Mouse (Mus musculus): Measurements from ENCODE around the gene Zcrb1. TPM values are rescaled to one million over a fixed set of nuclear protein-coding genes. Genes with fewer than 3 reads are reported as not detected.

Gene Zcrb1
- 125 and 132 TPM in 2 replicates for polyA plus RNA-seq (2015; fragmentation: Nextera tagmentation; extraction: Ambion mirVana)

GRCm38 (mm10) chr15:93397826-93398698, at the start of gene Zcrb1, which contains the start of gene Pphln1:
Gene Zcrb1 (minus strand): TSS chr15:93398334.
Gene Pphln1 (plus strand): TSS chr15:93398350.
- DNase-seq (ENCODE audit: low spot score): peak; percentile 93

GRCm38 (mm10) chr15:93443676-93444075, 45.5 kb upstream of the Zcrb1 start:
- DNase-seq (ENCODE audit: low spot score): peak; percentile 25

DNA sequence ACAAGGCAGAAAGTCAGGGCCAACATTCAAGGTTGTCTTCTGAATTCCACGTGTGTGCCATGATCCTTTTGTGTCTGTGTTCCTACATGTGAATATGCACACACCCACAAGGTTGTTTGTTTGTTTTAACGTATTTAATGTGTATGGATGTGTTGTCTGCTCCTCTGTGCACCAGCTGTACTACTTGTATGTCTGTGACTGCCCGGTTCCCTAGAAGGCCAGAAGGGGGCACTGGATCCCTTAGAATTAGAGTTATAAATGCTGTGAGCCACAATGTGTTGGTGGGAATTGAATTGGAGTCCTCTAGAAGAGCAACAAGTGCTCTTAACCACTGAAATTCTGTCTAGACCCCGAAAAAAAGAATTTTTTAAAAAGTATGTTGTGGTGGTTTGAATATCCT, 44.1 kb upstream of the Zcrb1 start:
- DNase-seq (ENCODE audit: low spot score): no peak

DNA sequence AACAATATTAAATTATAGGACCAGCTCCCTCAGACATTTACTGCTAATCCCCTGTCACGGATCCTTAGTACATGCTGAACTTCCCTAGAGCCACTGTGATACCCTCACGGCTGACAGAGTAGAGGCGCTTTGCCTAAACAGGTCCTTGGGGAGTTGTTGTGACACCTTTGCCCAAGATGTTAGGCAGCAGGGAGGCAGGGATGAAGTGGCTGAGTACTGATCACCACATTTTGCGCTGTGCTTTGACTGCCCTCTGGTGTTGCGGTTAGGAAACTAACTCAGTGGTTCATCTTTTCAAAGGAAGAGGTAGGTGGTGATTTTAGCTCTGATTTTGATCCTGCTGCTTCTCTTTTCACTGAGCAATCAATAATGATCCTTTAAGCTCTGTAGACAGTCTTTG, 40.5 kb upstream of the Zcrb1 start:
- peak; percentile 62 for DNase-seq (ENCODE audit: low spot score)

DNA sequence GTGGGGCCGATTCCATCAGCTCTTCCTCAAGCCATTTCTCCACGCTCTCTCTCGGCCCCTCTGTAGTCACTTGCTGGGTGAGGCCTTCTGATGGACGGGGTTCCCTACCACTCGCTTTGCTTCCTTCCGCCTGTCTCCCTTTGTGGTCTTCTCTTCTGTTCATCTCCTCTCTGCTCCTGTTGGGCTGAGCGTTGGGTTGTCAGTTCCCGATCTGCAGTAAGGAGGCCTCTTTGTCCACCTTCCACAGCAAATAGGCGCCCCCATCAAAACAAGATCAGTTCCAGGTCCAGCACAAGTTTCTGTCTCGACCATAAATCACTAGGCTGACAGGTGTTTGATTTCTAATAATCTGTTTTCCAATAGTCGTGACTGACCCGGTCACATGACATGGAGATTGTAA, 37.9 kb upstream of the Zcrb1 start:
- no peak for DNase-seq (ENCODE audit: low spot score)

DNA sequence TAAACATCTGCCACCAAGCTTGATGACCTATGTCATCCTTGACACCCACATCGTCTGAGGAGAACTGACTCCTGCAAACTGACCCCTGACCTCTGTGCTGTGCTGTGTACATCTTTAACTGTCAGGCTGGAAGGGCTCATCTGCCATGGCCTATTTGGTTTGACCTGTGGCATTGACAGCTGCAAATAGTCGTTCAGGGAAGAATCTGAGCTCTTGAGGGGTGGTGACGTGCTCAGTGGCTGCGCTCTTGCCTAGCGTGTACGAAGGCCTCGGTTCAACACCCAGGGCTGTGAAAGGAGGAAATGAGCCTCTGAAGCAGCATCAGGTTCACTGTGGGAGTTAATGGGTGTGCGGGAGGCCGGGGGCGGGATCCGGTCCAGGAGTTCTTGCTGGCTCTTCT, 35.7 kb upstream of the Zcrb1 start:
- DNase-seq (ENCODE audit: low spot score): no peak

GRCm38 (mm10) chr15:93422537-93422936, 24.4 kb upstream of the Zcrb1 start:
- peak; percentile 11 for DNase-seq (ENCODE audit: low spot score)

DNA sequence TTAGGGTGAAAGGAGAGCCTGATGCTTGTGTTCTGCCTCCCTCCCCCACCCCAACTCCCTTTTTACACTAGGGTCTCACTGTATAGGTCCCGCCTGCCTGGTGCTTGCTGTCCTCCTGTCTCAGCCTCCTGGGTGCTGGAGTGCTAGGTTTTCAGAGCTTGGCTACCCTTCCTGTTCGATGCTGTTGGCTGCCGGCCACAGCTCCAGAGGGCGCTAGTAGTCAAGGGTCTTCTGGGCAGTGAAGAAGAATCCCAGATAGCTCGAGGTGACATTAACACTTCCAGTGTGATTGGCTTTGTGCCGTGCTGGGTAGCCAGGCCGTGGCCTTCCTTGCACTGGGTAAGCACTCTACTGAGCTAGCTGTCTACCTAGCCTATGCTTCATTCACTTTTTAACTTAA, 22.5 kb upstream of the Zcrb1 start:
- DNase-seq (ENCODE audit: low spot score): no peak

DNA sequence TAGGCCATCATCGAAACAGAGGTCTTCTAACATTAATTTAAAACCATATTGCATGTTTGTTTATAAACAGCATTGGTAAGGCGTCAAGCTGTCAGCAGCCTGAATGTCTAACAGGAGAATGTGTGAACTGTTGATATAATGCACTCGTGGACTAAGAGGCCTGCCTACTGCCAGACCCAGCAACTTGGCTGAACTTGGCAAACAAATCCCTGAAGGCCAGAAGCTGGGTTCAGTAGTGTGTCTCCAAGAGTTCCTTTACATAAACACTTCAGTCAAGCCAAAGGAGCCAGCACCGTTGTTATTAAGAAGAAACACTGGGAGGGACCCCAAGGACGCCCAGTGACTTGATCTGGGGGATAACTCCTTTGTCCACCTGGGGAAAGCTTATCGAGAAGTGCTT, 18.2 kb upstream of the Zcrb1 start:
- no peak for DNase-seq (ENCODE audit: low spot score)

GRCm38 (mm10) chr15:93414456-93414855, 16.3 kb upstream of the Zcrb1 start:
- DNase-seq (ENCODE audit: low spot score): no peak

DNA sequence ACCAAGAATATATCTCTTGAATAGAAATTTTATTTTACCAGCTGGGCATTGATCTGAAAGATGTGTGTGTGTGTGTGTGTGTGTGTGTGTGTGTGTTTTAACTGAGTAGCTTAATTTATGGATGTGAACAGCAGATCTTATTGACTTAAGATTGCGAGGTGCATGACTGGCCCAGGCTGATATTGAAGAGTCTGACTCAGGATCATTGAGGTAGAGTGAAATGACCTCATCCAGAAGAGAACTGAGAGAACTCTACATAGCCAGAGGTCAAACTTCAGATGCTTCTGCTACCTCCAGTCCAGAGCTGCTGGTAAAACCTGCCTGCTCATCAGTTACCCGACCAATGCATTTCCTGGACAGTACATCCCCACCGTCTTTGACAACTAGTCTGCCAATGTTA, 14.3 kb upstream of the Zcrb1 start:
- no peak for DNase-seq (ENCODE audit: low spot score)

GRCm38 (mm10) chr15:93406492-93406891, 8.4 kb upstream of the Zcrb1 start:
- DNase-seq (ENCODE audit: low spot score): no peak

GRCm38 (mm10) chr15:93405446-93405986, 7.4 kb upstream of the Zcrb1 start:
- no peak for DNase-seq (ENCODE audit: low spot score)

GRCm38 (mm10) chr15:93404849-93405248, 6.7 kb upstream of the Zcrb1 start:
- DNase-seq (ENCODE audit: low spot score): no peak

GRCm38 (mm10) chr15:93402730-93403129, 4.6 kb upstream of the Zcrb1 start:
- DNase-seq (ENCODE audit: low spot score): no peak

GRCm38 (mm10) chr15:93401446-93401845, 3.3 kb upstream of the Zcrb1 start:
- no peak for DNase-seq (ENCODE audit: low spot score)

DNA sequence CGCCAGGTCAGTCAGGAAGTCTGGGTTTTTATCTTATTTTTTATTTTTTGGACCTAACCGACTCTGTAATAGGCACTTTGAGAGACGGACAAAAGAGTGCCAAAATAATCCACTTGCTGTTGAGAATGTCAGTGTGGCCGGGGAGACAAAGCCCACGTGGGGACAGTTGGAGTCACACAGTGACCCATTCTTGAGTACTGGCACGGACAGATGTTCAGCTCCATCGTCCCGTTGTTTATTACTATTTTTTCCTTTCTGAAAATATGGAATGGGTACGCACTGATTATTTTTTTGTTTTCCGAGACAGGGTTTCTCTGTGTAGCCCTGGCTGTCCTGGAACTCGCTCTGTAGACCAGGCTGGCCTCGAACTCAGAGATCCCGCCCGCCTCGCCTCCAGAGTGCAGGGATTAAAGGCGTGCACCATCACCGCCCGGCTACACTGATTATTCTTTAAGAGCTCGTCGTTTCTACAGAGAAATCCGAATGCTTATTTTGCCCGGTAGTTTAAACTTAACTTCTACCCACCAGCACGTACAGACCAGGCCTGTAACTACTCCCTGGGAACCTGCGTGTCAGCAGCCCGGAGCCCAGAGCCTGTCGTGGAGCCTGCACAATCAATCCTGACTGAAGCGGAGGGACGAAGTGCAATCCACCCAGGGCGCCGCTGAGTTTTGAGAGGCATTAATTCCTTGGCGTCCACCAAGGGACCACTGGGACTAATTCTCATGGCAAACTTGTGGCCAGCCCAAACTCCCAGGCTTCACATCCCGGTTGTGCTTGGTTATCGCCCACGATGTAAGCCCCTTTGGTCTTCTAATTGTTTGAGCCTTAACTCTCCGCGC, 786 bp upstream of the Zcrb1 start:
- DNase-seq (ENCODE audit: low spot score): peak; percentile 5

DNA sequence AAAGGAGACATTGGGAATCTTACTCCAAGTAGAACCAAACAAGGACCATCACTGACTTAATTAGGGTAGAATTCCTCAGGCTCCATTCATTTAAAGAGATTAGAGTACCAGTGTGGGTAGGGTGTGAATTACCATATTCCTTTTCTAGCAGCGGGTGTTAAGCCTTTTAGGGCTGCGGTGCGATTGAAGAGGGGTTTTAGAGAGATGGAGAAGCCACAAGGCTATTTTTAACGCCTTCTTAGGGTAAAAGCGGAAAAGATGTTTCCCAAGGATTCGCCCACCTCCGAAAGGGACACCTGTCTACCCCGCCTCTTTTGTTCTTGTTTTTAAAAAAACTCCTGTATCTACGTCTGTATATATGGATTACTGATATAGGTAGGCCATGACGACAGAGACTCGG, 865 bp downstream of the Zcrb1 start:
- peak; percentile 15 for DNase-seq (ENCODE audit: low spot score)

GRCm38 (mm10) chr15:93381337-93381736, 16.8 kb downstream of the Zcrb1 start:
- DNase-seq (ENCODE audit: low spot score): no peak

DNA sequence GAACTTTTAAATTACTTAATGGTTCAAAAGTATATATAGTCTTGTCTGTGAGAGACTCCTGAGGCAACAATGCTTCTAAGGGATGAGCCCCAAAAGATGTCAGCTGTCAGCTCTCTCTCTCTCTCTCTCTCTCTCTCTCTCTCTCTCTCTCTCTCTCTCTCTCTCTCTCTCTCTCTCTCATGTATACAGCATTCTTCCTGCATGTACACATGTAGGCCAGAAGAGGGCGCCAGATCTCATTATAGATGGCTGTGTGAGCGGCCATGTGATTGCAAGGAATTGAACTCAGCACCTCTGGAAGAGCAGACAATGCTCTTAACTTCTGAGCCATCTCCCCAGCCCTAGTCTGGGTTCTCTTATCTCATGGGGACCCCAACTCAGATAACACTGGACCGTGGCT, 19.0 kb downstream of the Zcrb1 start:
- peak; percentile 32 for DNase-seq (ENCODE audit: low spot score)

GRCm38 (mm10) chr15:93375696-93376095, 22.4 kb downstream of the Zcrb1 start:
- DNase-seq (ENCODE audit: low spot score): no peak
